ENCODE assay signal across 10 mouse cellular contexts in genomic region chr19:60608766-60609165, GRCm38 (mm10). TPM values are rescaled to one million over a fixed set of nuclear protein-coding genes. Genes with fewer than 3 reads are reported as not detected.
DNase-seq lines count a peak whose midpoint lies in the region; ATAC-seq and TF ChIP-seq lines count a peak whose summit lies in the region.
"Had no signal": no experiment of that assay in that cellular context is flagged by ENCODE, and none has a peak within 500 bp of the region (broad histone marks: within the 10 kb centered on the region; RNA-seq: fewer than 3 reads in every experiment).

No protein-coding gene starts in this region.

- no peaks in the 10 kb centered on the region for H3K79me2 ChIP-seq in liver, adult 2 months (ENCODE audit: control insufficient read depth, insufficient read depth, low read length)

- H3K9me3 ChIP-seq in liver, embryonic 11.5 days (ENCODE audit: control insufficient read depth, low read length) = no peaks in the 10 kb centered on the region
- H3K9me3 ChIP-seq in G1E (replicated peaks) = no peaks in the 10 kb centered on the region
- H3K9me3 ChIP-seq: heart, embryonic 13.5 days; neural tube, embryonic 12.5 days had no signal

- no peak; the same call in 1 of the 2 replicates for ATAC-seq in liver, embryonic 11.5 days (replicated peaks; ENCODE audit: low FRiP score)
- ATAC-seq in G1E (ENCODE audit: extremely low read depth, insufficient number of reproducible peaks, low FRiP score, poor library complexity, severe bottlenecking) = peak; percentile 49; the same call in 1 of the 2 replicates

- 19% methylated on average over 5 of the region's 5 CpGs for WGBS in liver, adult 2 months
- 27% methylated on average over 5 of the region's 5 CpGs for WGBS in liver, embryonic 11.5 days

- H3K27ac ChIP-seq in liver, adult 2 months (replicated peaks; ENCODE audit: insufficient read depth, low read depth, low read length) = no peak overlapping the region
- no peak overlapping the region for H3K27ac ChIP-seq in liver, embryonic 11.5 days (ENCODE audit: low read depth, low read length)
- H3K27ac ChIP-seq: heart, embryonic 13.5 days; neural tube, embryonic 12.5 days had no signal

- peak; percentile 98 for TF ChIP-seq CTCF in liver, adult 2 months (IDR thresholded peaks at IDR 0.05; ENCODE audit: low read depth, low read length)
- peak; percentile 84 for TF ChIP-seq CTCF in G1E (IDR thresholded peaks at IDR 0.05; ENCODE audit: low read depth, low read length)

- H3K4me2 ChIP-seq in liver, embryonic 11.5 days = no peak overlapping the region
- H3K4me2 ChIP-seq: heart, embryonic 13.5 days; neural tube, embryonic 12.5 days had no signal

- no peak overlapping the region for H3K4me3 ChIP-seq in liver, adult 2 months (ENCODE audit: insufficient read depth, low read depth, low read length)
- no peak overlapping the region for H3K4me3 ChIP-seq in liver, embryonic 11.5 days (ENCODE audit: low read depth, low read length)
- no peak overlapping the region for H3K4me3 ChIP-seq in G1E (ENCODE audit: low read depth, low read length)
- H3K4me3 ChIP-seq: heart, embryonic 13.5 days; neural tube, embryonic 12.5 days had no signal

- no peaks in the 10 kb centered on the region for H3K4me1 ChIP-seq in liver, adult 2 months (ENCODE audit: control insufficient read depth, insufficient read depth, low read length)
- no peaks in the 10 kb centered on the region for H3K4me1 ChIP-seq in liver, embryonic 11.5 days (replicated peaks; ENCODE audit: control insufficient read depth, insufficient read depth, low read length)
- H3K4me1 ChIP-seq in G1E (ENCODE audit: insufficient read depth, low read depth, low read length) = no peaks in the 10 kb centered on the region
- H3K4me1 ChIP-seq: heart, embryonic 13.5 days; neural tube, embryonic 12.5 days had no signal

- no peaks in the 10 kb centered on the region for H3K36me3 ChIP-seq in liver, adult 2 months (ENCODE audit: control insufficient read depth, insufficient read depth, low read length)
- H3K36me3 ChIP-seq in liver, embryonic 11.5 days (ENCODE audit: control insufficient read depth, insufficient read depth, low read length) = no peaks in the 10 kb centered on the region
- H3K36me3 ChIP-seq in G1E (replicated peaks) = no peaks in the 10 kb centered on the region
- H3K36me3 ChIP-seq: heart, embryonic 13.5 days; neural tube, embryonic 12.5 days had no signal

- DNase-seq in liver, adult 2 months (ENCODE audit: extremely low read depth, low read depth, low spot score) = peak; percentile 62
- DNase-seq in liver, embryonic 11.5 days (ENCODE audit: low spot score) = no peak
- DNase-seq in G1E (ENCODE audit: low spot score) = peak; percentile 45
- peak; percentile 24 for DNase-seq in adrenal gland, postnatal 25 days
- DNase-seq in induced T-regulatory cell, adult 2 months (ENCODE audit: low read depth) = peak; percentile 48
- DNase-seq in mesoderm, embryonic 11.5 days (ENCODE audit: low read depth, low spot score) = peak; percentile 17
- DNase-seq in right cerebral cortex, postnatal 25 days = no peak
- DNase-seq in layer of hippocampus, adult 11-12 months (ENCODE audit: low spot score) = no peak

- H3K9ac ChIP-seq in liver, adult 2 months (ENCODE audit: low read depth, low read length) = no peak overlapping the region
- H3K9ac ChIP-seq in liver, embryonic 11.5 days (ENCODE audit: low read depth, low read length) = no peak overlapping the region
- H3K9ac ChIP-seq: heart, embryonic 13.5 days; neural tube, embryonic 12.5 days had no signal

- no peaks in the 10 kb centered on the region for H3K27me3 ChIP-seq in liver, adult 2 months (ENCODE audit: control insufficient read depth, insufficient read depth, low read length)
- H3K27me3 ChIP-seq in liver, embryonic 11.5 days (replicated peaks; ENCODE audit: control insufficient read depth, insufficient read depth, low read length) = no peaks in the 10 kb centered on the region
- H3K27me3 ChIP-seq in G1E (ENCODE audit: insufficient read depth, low read length) = peaks cover 19% of the 10 kb centered on the region
- H3K27me3 ChIP-seq: heart, embryonic 13.5 days; neural tube, embryonic 12.5 days had no signal

- TF ChIP-seq POLR2A in liver, adult 2 months (IDR thresholded peaks at IDR 0.05; ENCODE audit: extremely low read depth, insufficient read depth, low read length) = no peak

RNA-seq across cellular contexts. Expression of gene Cacul1, which starts 27.9 kb away (rescaled TPM):
- 28.1 and 38.2 TPM in 2 replicates for total RNA-seq in liver, adult 2 months (2014; rRNA removed)
- 12.1 and 12.2 TPM in 2 replicates for polyA plus RNA-seq in liver, adult 2 months (2012; rRNA removed)
- 22.1 and 26.9 TPM in 2 replicates for polyA plus RNA-seq in liver, embryonic 11.5 days (2014; fragmentation: Nextera tagmentation; extraction: Ambion mirVana)
- total RNA-seq in G1E (2014; fragmentation: Nextera tagmentation) (38.7 and 42.7 TPM in 2 replicates), G1E (2017) (43.6 and 45.2 TPM in 2 replicates)
- 81.8 and 87.4 TPM in 2 replicates for polyA plus RNA-seq in G1E (2012)
- 40.7 and 49.5 TPM in 2 replicates for total RNA-seq in adrenal gland, postnatal 25 days (2021)

Comparison
In these comparisons a context has a peak if more than half of its experiments do, and no peak if none do; other contexts are left out.
1. DNase-seq: peak in liver, adult 2 months (single experiment), G1E (single experiment), adrenal gland, postnatal 25 days (single experiment), induced T-regulatory cell, adult 2 months (single experiment) and mesoderm, embryonic 11.5 days (single experiment); none in liver, embryonic 11.5 days (single experiment), right cerebral cortex, postnatal 25 days (single experiment) and layer of hippocampus, adult 11-12 months (single experiment).